Mouse (Mus musculus) right cerebral cortex, postnatal 10 days (tissue): ENCODE results near the gene Zfp42.
"Not testable (repeated sequence)": the region's sequence is repeated elsewhere in the genome, so short reads cannot be mapped to it uniquely, and the experiment has no call there.

Experiments
- DNase-seq, 2 experiments: peaks; one replicate each; pipeline ENCODE4 v3.0.0; 2021; ENCODE audit warnings: low spot score in 2 of 2

The Zfp42 gene

DNA sequence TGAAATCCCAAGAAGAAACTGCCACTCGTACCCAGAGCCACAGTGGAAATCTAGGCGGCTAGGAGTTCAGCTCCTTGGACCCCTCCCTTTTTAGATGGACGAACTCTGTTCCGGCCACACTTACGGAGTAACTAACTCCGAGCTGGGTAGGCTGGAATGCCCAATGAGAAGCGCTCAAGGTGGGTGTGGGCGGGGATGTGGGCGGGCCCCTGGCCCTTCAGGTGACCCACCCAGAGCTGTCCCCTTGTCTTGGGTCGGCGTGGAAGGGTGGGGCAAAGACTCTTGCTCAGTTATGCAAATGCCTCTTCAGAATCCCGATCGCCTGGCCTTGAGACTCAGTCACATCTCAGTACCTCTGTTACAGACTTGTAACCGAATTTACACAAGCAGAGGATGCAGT, at the start of gene Zfp42:
Gene Zfp42, minus strand, starts transcription at position 85 of the 400 bp plus-strand sequence.
- no peak for DNase-seq

DNA sequence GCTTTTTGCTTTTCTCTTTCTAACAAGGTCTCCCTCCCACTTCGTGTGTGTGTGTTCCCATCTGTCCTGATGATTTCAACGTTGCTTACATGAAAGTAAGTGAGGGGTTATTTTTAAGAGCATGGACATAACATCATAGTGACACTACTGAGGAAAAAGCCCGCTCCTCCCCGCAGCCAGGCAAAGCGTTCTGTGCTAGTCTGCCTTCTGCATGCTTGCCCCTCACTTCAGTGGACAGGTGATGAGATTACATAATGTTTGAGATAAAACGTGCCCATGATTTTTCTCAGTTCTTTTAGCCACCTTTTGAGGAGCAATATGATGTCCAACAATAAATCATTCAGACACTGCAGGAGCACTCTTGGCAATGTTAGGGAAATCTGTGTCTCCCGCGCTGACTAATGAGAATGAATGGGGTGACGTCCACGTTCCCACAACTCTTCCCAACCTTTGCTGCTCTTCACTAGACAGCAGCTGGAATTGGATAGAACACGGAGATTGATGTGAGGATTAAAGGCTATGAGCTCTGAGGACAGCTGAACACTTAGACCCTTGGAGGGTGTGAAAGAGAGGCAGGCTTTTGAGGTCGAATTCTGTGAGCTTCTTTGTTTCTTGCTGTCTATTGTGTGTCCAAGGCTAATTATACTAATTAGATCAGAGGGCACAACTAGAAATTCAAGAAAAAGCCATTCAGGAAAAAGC, 49.4 kb upstream of the Zfp42 start:
- DNase-seq: peak in 1 of 2 experiments; percentile 17

DNA sequence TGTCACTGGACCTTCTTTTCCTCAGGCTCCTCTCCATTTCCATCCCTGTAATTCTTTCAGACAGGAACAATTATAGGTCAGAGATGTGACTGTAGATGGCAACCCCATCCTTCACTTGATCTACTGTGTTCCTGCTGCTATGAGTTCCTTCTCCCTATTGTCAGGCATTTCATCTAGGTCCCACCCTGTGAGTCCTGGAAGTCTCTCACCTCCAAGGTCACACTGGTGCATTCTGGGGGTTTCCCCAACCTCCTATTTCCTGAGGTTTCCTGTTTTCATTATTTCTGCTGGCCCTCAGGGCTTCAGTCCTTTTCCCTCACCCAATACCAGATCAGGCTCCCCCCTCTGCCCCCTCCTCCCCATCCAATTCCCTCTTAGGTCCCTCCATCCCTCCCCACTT, 45.5 kb upstream of the Zfp42 start:
- DNase-seq: not testable (repeated sequence)

DNA sequence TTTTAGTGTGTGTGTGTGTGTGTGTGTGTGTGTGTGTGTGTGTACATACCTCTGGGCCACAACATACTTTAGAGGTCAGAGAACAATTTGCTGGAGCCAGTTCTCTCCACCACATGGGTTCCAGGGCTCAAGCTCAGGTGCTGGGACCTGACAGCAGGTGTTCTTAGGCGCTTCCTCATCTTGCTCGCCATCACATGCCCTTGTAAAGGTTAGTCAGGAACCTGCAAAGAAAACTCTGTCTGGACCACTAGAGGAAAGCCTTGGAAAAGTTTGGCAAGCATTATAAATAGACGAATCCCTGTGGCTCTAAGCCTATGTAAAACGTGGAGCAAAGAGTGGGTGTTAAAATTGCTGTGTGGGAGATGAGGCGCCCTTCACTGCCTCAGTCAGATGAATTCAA, 31.8 kb upstream of the Zfp42 start:
- DNase-seq: no peak

DNA sequence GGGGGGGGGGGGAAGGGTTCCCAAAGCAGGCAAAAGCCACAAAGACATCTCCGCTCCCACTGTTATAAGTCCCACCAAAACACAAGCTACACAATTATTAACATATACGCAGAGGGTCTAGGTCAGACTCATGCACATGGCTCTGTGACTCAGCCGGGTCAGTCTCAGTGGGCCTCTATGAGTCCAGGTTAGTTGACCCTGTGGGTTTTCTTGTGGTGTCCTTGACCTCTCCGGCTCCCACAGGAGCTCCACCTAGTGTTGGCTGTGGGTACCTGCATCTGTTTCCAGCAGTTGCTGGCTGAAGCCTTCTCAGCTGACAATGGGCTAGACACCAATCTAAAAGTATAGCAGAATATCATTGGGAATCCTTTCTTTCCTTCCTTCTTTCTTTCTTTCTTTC, 26.7 kb upstream of the Zfp42 start:
- peak in 1 of 2 experiments; percentile 23 for DNase-seq

DNA sequence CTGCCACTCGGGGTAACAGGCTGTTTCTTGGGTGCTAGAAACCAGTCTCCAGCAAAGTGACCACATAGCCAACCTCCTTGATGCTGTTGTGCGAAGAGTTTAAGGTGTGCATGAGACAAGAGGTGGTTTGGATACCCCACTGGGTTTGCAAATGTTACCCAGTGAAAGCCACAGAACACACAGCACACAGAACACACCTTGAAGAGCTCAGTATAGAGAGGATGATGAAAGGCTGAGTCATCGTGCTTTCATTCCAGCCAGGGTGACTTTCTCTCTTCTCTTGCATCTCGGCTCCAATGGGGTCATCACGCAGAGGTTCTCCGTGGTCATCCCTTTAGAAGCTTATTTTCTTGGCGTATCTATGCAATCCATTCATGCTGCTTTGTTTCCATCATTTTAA, 24.9 kb upstream of the Zfp42 start:
- no peak for DNase-seq

DNA sequence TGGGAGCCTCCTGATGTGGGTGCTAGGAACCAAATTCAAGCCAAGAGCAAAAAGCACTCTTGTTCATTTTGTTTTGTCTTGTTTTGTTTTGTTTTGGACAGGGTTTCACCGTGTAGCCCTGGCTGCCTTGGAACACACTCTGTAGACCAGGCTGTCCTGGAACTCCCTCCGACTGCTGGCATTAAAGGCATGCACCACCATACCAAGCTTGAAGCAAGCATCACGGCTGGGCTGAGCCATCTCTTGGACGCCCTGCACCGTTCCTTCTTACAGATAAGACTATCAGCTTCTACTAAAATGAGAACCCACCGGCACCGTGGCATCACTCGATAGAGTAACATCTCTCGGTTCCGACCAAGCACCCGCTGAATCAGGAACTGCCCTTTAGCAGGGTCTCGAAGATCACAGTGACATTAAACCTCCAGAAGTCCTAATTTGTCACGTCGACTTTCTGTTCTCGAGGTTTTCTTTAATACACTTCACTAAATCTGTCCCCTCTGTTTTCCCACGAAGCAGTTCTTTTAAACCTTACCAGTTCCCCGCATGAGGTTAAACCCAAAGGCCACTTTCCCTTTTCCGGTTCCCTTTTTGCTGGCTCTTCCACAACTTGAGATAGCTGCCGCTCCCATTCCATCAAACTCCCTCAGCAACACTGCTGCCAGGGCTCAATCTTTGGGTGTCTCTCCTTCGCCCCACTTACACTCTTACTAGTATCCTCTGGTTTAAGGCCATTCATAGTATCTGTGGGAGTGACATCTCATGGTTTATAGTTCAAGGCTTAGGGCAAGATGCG, 23.3 kb upstream of the Zfp42 start:
- DNase-seq: no peak

DNA sequence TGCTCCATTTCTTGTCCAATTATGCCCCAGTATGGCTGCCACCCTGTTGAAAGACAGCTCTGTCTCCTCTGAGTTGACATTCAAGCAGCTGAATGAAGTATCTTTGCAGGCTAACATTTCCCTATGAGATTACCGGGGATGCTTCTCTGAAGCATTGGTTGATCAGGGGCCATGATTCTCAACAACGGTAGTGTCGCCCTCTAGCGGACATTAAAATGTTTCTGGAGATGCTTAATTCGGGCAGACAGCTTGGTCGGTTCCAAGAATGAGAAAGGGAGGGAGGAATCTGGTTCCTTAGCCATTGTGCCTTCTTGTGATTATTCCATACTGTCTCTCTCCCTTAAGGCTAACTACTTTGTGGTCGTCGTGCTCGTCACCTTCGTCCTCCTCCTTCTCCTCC, 21.9 kb upstream of the Zfp42 start:
- no peak for DNase-seq

DNA sequence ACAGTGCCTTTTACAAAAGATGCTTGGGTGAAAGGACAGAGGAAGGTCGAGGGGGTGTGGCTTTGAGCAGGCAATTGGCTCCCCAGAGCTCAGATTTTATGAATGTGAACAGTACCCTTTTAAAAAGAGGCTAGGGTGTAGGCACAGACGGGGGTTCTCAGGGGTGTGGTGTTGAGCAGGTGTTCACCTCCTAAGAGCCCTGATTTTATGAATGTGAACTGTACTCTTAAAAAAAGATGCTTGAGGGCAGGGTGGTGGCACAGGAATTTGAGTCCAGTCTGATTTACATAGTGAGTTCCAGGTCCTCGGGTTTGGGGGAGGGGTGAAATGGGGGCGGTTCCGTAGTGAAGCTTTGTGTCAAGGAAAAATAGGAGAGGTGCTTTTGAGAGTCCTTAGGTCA, 14.0 kb upstream of the Zfp42 start:
- DNase-seq: no peak

DNA sequence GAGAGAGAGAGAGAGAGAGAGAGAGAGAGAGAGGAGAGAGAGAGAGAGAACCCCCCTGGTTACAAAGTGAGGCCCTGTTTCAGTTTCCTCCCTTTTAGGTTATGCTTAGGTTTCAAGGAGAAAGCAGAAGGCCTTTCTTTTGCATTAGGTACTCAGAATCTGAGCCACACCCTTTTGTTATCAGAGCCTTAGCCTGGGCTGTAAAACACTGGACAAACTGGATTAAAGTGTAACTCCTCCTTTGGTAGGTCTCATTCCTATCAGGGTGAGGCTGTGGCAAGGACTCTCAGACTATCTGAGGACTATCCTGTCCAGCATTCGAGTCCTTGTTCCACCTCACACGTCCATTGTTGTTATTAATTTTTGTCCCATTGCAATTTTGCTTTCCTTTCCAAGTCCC, 1.4 kb upstream of the Zfp42 start:
- no peak for DNase-seq

DNA sequence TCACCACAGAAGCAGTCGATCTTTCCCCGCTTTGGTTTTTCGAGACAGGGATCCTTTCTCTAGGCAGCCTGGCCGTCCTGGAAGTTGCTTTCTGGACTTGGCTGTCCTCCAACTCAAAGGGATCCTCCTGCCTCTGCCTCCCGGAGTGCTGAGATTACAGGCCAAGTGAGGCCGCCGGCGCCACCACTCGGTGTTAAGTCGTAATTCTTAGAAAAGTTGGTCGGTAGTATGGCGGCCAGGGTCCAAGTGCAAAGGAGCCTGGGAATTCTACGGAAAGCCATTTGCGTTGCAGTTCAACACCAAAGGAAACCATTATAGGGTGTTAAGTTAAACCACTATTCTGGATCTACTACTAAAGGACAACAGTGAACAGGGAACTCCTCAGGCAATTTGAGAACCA, 1.1 kb downstream of the Zfp42 start:
- no peak for DNase-seq

DNA sequence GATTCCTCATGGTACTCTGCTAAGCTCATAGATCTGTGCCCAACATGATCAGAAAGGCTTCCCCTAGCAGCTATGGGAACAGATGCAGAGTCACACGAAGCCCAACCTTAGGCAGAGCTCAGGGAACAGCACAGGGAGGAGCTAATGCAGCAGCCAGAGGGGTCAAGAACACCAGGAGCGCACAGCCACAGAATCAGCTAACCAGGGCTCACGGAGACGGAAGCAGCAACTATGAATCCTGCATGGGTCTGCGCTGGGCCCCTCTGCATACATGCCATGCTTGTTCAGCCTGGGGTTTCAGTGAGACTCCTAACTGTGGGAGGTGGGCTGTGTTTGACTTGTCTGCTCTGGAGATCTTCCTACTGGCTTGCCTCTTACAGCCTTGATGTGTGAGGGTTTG, 7.0 kb downstream of the Zfp42 start:
- DNase-seq: no peak

DNA sequence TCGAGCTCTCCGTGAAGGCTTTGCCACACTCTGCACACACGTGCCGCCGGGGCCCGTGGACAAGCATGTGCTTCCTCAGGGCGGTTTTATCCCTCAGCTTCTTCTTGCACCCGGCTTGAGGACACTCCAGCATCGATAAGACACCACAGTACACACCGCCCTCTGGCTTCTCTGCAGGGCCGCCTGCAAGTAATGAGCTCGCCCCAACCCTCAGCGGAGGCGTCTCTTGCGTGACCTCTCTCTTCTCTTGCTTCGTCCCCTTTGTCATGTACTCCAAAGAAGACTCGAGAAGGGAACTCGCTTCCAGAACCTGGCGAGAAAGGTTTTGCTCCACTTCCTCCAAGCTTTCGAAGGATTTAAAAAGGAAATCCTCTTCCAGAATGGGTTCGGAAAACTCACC, 11.0 kb downstream of the Zfp42 start:
- no peak for DNase-seq

DNA sequence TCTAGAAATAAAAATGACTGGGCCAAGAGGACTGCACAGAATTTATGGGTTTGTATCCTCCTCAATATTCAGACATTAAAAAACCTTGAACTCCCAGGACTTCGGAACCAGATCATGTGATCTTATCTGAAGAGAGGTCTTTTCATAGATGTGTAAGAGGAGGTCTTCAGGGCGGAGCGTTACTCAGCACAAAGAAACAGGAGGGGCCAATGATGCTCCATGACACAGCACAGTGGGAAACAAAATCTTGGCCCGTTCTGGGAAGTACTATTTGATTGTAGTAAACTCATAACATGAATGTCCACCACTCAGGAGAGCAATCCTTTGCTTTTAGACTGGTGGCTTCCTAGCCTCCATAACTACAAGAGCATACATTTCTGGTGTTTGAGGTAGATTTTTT, 12.6 kb downstream of the Zfp42 start:
- no peak for DNase-seq

DNA sequence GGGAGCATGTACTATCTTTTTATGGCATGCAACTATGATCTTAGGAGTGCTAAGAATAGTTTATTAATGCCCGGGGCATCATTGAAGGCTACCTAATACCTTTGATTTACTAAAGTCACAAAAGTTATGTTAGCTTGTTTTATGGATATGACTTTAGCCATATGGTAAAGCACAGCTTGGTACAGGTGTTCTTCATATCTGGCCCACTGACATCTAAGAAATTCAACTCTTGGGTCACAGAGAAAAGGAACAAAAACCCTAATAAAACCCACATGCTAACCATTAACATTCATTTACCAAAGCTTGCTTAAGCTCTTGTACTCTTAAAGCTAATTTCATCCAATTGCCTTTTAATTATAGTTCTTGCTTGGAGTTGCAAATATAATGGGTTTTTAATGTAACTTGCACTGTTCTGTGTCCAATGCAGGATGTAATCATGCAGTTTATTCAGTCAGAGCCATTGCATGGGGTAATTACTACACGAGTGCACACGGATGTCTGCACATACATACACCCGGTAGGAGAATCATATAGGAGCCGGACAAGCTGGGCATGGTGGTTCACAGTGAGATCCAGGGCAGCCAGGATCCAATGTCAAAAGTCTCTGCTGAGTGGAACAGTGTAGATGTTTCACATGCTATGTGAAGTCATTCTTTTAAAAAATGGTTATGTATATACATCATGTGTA, 16.2 kb downstream of the Zfp42 start:
- DNase-seq: no peak

DNA sequence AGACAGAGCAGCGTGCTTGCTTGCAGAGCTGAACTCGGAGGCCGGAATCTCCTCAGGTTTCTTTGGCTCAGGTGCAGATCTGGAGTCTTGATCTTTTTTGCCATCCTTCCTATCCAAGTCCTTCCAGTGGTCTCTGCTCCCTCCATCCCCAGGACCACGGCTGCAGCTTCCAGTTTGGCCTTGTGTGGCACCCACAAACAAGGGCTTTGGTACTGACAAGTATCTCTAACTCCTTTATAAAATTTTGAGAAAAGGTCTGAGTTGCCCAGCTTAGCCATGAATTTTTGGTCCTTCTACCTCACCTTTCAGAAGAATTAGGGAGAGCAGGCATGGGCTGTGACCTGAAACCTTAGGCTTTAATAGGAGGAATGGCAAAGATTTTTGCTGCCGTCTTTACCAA, 17.0 kb downstream of the Zfp42 start:
- DNase-seq: no peak

DNA sequence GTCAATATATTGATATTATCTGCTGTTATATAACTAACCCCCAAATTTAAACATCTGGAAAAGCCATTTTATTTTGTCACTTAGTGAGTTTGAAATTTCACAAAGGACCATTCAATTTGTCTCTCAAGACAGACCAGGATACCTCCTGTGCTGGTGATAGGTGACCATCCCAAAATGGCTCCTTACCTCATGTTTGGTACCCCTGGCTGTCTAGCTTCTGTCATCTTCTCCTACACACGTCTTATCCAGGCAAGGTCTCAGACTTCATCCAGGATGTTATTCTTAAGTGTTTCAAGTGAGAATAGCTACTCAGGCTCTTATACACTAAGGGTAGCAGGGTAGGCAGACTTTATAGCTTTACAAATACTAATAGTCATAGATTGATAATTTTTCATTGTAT, 17.9 kb downstream of the Zfp42 start:
- no peak for DNase-seq

DNA sequence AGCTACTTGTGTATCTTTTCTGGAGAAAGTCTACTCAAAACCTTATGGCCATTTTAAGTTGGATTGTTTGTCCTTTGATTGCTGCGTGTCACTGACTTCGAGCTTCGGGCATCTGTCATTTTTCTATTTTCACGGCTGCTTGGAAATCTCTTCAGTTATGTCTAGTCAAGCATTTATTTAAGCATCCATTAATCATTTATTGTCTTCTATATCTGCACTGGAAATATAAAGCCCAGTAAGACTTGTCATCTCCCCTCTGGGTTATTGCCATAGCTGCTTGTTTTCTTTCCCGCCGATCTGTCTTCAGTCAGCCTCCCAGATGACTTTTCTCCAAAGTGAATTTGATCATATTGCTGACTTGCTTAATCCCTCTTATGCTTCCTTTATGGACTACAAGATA, 19.3 kb downstream of the Zfp42 start:
- no peak for DNase-seq

DNA sequence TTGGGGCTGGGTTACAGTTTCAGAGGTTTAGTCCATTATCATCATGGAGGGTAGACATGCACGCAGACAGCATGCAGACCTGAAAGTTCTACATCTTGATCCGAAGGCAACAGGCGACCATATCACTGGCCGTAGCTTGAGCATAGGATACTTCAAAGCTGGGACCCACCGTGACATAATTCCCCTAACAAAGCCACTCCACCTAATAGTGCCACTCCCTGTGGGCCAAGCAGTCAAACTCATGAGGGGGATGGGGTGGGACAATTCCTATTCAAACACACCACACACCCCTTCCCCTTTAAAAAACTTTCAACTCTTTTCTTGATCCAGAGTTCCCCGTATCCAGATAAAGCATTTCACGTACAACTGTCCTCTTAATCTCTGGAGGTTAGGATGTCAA, 23.5 kb downstream of the Zfp42 start:
- DNase-seq: no peak

DNA sequence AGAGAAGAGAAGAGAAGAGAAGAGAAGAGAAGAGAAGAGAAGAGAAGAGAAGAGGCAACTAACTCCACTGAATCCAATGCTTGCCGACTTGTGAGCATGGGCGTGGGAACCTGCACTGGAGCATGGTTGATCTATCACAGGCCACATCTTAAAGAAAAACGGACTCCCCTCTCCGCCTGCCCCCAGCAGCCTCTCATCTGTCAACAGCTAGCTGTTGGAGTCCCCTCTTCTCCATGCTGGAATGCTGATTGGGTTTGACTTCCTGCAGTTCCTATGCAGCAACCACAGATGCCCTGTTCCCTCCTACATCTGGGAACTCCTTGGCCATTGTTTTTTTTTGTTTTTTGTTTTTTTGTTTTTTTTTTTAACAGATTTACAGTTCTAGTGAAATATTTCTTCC, 28.4 kb downstream of the Zfp42 start:
- DNase-seq: no peak

DNA sequence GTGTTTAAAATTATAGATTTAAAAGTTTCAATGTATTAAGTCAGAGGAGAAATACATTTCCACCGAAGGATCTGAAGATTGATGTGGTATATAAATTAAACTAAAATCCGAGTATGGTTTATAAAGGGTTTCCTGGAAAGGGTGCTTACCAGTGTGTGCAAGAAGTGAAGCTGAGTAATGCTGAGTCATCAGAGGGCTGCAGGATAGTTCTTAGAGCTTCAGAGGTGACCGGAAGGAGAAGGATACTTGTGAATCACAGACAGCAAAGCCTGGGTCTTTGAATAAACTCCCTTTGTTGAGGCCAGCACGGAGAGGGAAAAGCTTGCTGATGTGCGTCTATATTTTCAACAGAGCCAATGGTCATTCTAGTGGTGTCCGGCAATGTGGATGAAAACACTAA, 45.8 kb downstream of the Zfp42 start:
- DNase-seq: no peak

DNA sequence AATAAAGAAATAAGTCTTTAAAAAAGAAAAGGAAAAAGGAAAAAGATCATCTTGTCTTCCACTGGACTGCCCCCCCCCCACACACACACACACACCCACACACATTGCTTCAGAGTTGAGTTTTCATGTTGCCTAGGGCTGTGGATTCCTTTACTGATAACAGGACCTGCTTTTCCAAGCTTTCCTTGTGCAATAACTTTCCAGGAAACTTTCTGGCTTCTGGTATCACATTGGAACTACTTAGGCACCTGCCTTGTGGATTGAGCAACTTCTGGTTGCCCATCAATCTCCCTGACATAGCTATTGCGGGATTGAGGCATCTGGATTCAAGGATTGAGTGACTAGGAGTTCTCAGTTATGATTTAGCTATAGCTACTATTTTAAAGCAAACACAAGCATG, 48.9 kb downstream of the Zfp42 start:
- no peak for DNase-seq

DNA sequence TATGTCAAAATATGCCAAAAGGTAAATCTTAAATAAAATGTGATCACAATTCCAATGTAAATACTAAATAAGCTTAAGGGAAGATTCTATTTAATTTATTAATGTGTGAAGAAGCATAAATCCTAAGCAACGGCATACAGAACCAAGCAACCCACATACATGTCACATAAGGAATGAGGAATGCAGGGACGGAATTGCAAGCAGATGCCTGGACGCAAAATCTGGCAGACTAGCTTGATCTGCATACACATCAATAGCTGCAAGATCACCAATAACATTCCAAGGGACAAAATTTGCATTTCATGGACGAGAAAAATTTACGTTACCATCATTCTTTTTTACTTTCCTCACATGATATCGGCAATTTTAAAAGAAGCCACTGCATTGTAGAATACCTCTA, 51.1 kb downstream of the Zfp42 start:
- DNase-seq: no peak
